Mouse (Mus musculus) lung, embryonic 14.5 days (tissue): ENCODE data around the gene Krtap19-5. TPM values are rescaled to one million over a fixed set of nuclear protein-coding genes. Genes with fewer than 3 reads are reported as not detected.

Experiments used
- ATAC-seq: fragments of 200-750 bp; cut with Nextera tagmentation; 2 replicates; pipeline ENCODE4 v1.8.0; 2017; ENCODE audit warnings: mild to moderate bottlenecking, moderate TSS enrichment, moderate library complexity; ENCODE audit not compliant: insufficient read depth
- DNase-seq: peaks from one replicate; pipeline ENCODE4 v3.0.0-alpha.2; 2015
- H3K27ac ChIP-seq: fragments of 300-500 bp; sonication (generic); 2 replicates; pipeline ENCODE4 v1.5.1; 2014; ENCODE audit warnings: low read depth, mild to moderate bottlenecking, moderate library complexity
- H3K27me3 ChIP-seq: fragments of 300-500 bp; sonication (generic); 2 replicates; pipeline ENCODE4 v1.6.1; 2014; ENCODE audit warnings: low read length, control low read depth; ENCODE audit not compliant: insufficient read depth
- H3K36me3 ChIP-seq: fragments of 300-500 bp; sonication (generic); 2 replicates; pipeline ENCODE4 v1.6.1; 2014; ENCODE audit warnings: control low read depth; ENCODE audit not compliant: insufficient read depth
- H3K4me1 ChIP-seq: fragments of 300-500 bp; sonication (generic); 2 replicates; pipeline ENCODE4 v1.6.1; 2014; ENCODE audit warnings: antibody characterized with exemption, control low read depth; ENCODE audit not compliant: insufficient read depth
- H3K4me2 ChIP-seq: fragments of 300-500 bp; sonication (generic); 2 replicates; pipeline ENCODE4 v1.6.1; 2014; ENCODE audit warnings: mild to moderate bottlenecking
- H3K4me3 ChIP-seq: fragments of 300-500 bp; sonication (generic); 2 replicates; pipeline ENCODE4 v1.5.1; 2014; ENCODE audit warnings: low read depth, low read length
- H3K9ac ChIP-seq: fragments of 300-500 bp; sonication (generic); 2 replicates; pipeline ENCODE4 v1.6.1; 2014
- H3K9me3 ChIP-seq: fragments of 300-500 bp; sonication (generic); 2 replicates; pipeline ENCODE4 v1.6.1; 2016; ENCODE audit warnings: low read depth, low read length, control low read depth
- CTCF ChIP-seq: IDR thresholded peaks from 2 replicates; pipeline ENCODE4 v1.5.1; 2016; ENCODE audit warnings: antibody characterized with exemption, low read depth
- WGBS: fragments of 180-500 bp; shearing (Covaris S2); extraction: QIAGEN DNeasy Blood & Tissue Kit; methylation state at CpG from one replicate; pipeline ENCODE4 v1.1.7; 2014; 5-methylcytosine and 5-hydroxymethylcytosine counted together
- polyA plus RNA-seq: library from polyadenylated mRNA; unstranded; fragments of >200 nt; fragmentation: Nextera tagmentation; extraction: Ambion mirVana; gene quantifications from 2 replicates; pipeline ENCODE4 v1.2.1, GENCODE M21; 2014

Krtap19-5 gene
- not detected in 2 replicates for polyA plus RNA-seq

DNA sequence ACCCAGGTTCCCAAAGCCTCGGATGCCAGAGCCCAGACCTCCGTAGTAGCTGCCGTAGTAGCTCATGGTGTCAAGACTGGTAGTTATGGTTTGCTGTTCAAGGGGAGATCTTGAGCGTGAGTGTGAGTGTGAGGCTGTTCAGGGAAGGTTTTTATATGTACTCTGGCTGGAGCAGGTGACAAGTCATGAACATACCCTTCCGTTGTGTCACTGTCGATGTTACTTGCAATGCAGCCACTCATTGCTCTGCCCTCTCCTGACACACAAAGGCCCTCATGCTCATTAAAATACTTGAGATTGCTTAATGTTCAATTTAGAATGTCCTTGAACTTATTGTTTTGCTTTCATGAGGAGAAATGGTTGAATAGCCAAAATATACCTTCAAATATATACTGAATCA lies at the start of gene Krtap19-5:
Gene Krtap19-5 (minus strand): TSS at position 101 of the 400 bp plus-strand sequence.
- H3K9ac ChIP-seq, result no peak within 1 kb of the TSS
- no peaks in the 10 kb centered on the region for H3K9me3 ChIP-seq
- 89% methylated on average over 6 of the region's 6 CpGs for WGBS
- no peak within 1 kb of the TSS for H3K27ac ChIP-seq
- no peak for DNase-seq
- TF ChIP-seq CTCF, result no peak
- H3K4me3 ChIP-seq, result no peak within 1 kb of the TSS
- H3K4me1 ChIP-seq, result no peaks in the 10 kb centered on the region
- no peak within 1 kb of the TSS for H3K4me2 ChIP-seq
- H3K36me3 ChIP-seq, result no peaks in the 10 kb centered on the region
- no peak for ATAC-seq
- no peaks in the 10 kb centered on the region for H3K27me3 ChIP-seq

DNA sequence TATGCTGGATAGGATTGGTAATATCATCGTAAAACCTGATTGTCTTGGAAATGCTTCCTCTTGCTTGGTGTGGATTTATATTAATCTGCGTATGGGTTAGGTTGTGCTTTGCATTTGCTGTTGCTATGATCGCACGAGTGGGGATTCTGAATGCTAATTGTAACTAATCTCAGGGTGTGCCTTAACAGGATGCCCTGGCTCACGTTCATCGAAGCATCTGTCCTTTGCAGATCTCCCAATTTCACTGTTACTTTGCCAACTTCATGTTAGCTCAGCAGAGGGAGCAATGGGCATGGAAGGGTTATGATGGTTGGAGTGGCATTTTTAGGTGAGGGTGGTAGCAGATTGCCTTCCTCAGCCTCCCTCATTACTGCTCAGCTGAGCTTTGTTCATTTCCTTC lies 44.8 kb upstream of the Krtap19-5 start:
- ATAC-seq, result no peak
- no peak overlapping the region for H3K9ac ChIP-seq
- 89% methylated on average over 6 of the region's 6 CpGs for WGBS
- no peak overlapping the region for H3K4me3 ChIP-seq
- no peaks in the 10 kb centered on the region for H3K36me3 ChIP-seq
- no peak overlapping the region for H3K27ac ChIP-seq
- DNase-seq, result no peak
- H3K4me2 ChIP-seq, result no peak overlapping the region
- no peaks in the 10 kb centered on the region for H3K27me3 ChIP-seq
- no peak for TF ChIP-seq CTCF
- no peaks in the 10 kb centered on the region for H3K4me1 ChIP-seq
- H3K9me3 ChIP-seq, result no peaks in the 10 kb centered on the region

DNA sequence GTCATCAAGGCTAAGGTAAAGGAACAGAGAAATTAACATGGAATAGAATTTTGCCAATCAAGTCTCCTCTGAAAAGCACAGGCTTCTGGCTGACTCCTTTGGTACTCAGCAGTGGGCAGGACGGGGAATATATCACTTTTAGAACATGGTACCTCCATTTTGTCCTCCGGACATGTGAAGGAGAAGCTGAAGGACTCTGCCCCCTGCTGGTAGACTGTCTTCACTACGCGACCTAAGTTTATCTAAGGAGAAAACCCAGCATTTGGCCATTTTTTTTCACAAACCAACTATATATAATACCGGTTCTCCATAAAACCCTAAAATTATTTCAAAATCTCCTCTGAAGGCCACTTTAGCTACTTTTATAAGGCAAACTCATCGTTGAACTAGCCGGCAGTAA lies 42.0 kb upstream of the Krtap19-5 start:
- Histone ChIP-seq H3K9me3 (no peaks in the 10 kb centered on the region), H3K27me3 (no peaks in the 10 kb centered on the region), H3K36me3 (no peaks in the 10 kb centered on the region), H3K4me2 (no peak overlapping the region), H3K4me3 (no peak overlapping the region), H3K9ac (no peak overlapping the region), H3K4me1 (no peaks in the 10 kb centered on the region), H3K27ac (no peak overlapping the region)
- peak; percentile 37 for TF ChIP-seq CTCF
- WGBS, result 72% methylated on average over 7 of the region's 7 CpGs
- DNase-seq, result peak; percentile 63
- ATAC-seq, result no peak

DNA sequence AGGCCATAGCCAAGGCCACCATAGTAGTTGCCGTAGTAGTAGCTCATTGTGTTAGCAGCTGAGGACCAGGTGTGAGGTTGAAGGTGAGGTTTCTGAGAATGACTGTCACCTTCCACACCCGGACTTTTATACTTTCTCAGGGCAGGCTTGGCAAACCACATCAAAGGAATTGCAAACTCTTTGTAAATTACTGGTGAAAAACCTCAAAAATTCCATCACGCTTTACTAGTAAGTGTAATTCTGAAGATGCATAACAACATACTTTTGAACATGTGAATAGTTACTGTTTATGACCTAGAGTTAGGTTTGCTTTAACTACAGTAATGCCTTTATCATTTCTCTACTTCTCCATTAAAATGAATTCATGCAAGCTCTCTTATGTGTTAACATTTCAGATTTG lies 35.9 kb upstream of the Krtap19-5 start, which contains the start of gene Krtap19-9b:
Gene Krtap19-9b (minus strand): TSS at position 101 of the 400 bp plus-strand sequence.
- no peak for DNase-seq
- 88% methylated on average over 3 of the region's 3 CpGs for WGBS
- H3K36me3 ChIP-seq, result no peaks in the 10 kb centered on the region
- no peak for ATAC-seq
- H3K4me3 ChIP-seq, result no peak within 1 kb of the TSS
- no peak within 1 kb of the TSS for H3K27ac ChIP-seq
- no peak within 1 kb of the TSS for H3K4me2 ChIP-seq
- no peak within 1 kb of the TSS for H3K9ac ChIP-seq
- no peaks in the 10 kb centered on the region for H3K27me3 ChIP-seq
- no peak for TF ChIP-seq CTCF
- H3K4me1 ChIP-seq, result no peaks in the 10 kb centered on the region
- H3K9me3 ChIP-seq, result no peaks in the 10 kb centered on the region

DNA sequence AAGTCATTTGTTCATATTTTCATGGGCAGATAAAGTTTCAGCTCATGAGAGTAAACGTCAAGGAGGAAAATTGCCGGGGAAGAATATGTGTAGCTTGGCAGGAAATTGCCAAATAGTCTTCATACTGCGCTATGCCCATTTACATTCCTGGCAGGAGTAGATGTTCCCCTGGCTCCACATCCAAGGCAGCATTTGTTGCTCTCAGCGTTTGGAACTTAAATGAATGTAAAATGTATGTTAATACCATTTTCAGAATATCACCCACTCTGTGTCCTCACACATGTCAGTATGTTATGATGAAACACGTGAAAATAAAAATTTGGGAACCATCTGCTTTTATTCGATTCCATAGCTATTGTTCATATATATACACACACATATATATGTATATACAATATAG lies 9.4 kb downstream of the Krtap19-5 start:
- Histone ChIP-seq H3K4me2 (no peak overlapping the region), H3K36me3 (no peaks in the 10 kb centered on the region), H3K4me3 (no peak overlapping the region), H3K9me3 (no peaks in the 10 kb centered on the region), H3K27me3 (no peaks in the 10 kb centered on the region), H3K9ac (no peak overlapping the region), H3K27ac (no peak overlapping the region), H3K4me1 (no peaks in the 10 kb centered on the region)
- TF ChIP-seq CTCF, result no peak
- ATAC-seq, result no peak
- WGBS, result 76% methylated on average over 6 of the region's 6 CpGs
- no peak for DNase-seq

DNA sequence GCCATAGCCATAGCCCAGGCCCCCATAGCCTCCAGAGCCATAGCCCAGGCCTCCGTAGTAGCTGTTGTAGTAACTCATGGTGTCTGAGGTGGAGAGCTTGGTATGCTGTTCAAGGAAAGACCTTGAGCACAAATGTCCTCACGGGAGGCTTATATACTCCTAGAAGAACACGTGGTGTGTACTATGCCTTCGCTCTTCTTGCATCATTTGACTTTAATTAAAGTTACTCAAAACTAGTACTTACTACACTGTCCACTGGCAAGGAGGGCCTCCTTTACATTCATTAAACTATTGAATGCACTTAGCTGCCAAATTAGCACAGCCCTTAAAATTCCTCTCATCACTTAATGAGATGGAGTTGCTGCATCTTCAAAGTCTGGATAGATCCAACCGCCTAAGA lies 11.3 kb downstream of the Krtap19-5 start, which contains the start of gene Krtap19-4:
Gene Krtap19-4 (minus strand): TSS at position 101 of the 400 bp plus-strand sequence.
- WGBS, result 89% methylated on average over 5 of the region's 5 CpGs
- no peak within 1 kb of the TSS for H3K9ac ChIP-seq

DNA sequence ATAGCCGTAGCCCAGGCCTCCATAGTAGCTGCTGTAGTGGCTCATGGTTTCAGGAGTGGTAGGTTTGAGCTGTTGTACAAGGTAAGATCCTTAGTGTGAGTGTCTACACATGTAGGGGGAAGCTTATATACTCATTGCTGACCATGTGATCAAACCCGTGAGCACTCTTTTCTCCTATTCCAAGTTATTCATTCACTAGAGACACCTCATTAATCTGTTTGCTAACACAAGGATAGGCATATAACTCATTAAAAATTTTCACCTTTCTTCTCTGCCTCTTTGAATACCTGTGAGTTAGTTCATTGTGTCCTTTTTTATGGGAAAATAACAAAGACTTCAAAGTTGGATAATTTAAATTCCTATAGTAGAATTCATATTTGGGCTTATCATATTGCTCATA lies 18.3 kb downstream of the Krtap19-5 start, which contains the start of gene Krtap19-3:
Gene Krtap19-3 (minus strand): TSS at position 101 of the 400 bp plus-strand sequence.
- H3K4me2 ChIP-seq, result no peak within 1 kb of the TSS
- H3K27me3 ChIP-seq, result no peaks in the 10 kb centered on the region
- H3K9ac ChIP-seq, result no peak within 1 kb of the TSS
- no peak for ATAC-seq
- no peaks in the 10 kb centered on the region for H3K36me3 ChIP-seq
- H3K4me1 ChIP-seq, result no peaks in the 10 kb centered on the region
- no peak for TF ChIP-seq CTCF
- no peaks in the 10 kb centered on the region for H3K9me3 ChIP-seq
- WGBS, result 80% methylated on average over 2 of the region's 2 CpGs
- DNase-seq, result no peak
- H3K4me3 ChIP-seq, result no peak within 1 kb of the TSS
- H3K27ac ChIP-seq, result no peak within 1 kb of the TSS

More for the DNA sequence above, 11.3 kb downstream of the Krtap19-5 start, which contains the start of gene Krtap19-4:
- no peak within 1 kb of the TSS for H3K4me2 ChIP-seq
- no peak for TF ChIP-seq CTCF
- H3K27ac ChIP-seq, result no peak within 1 kb of the TSS
- H3K4me1 ChIP-seq, result no peaks in the 10 kb centered on the region
- H3K9me3 ChIP-seq, result no peaks in the 10 kb centered on the region
- ATAC-seq (no peak), DNase-seq (no peak)
- no peak within 1 kb of the TSS for H3K4me3 ChIP-seq
- no peaks in the 10 kb centered on the region for H3K36me3 ChIP-seq
- no peaks in the 10 kb centered on the region for H3K27me3 ChIP-seq

DNA sequence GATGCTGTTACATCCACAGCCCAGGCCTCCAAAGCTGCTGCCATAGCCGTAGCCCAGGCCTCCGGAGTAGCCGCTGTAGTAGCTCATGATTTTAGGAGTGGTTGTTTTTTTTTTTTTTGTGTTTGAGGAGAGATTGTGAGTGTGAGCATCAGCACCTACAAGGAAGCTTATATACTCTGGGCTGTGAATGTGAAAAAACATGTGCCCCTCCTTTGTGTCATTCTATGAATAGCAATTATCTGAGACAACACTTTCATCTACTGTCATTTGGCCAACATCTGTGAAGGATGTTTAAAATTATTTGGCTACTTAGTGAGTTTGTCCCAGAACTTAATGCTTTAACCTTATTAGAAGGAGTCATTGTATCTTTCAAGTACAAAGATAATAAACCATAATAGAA lies 22.1 kb downstream of the Krtap19-5 start, which contains the start of gene Krtap19-2:
Gene Krtap19-2 (minus strand): TSS at position 101 of the 400 bp plus-strand sequence.
- Histone ChIP-seq H3K4me2 (no peak within 1 kb of the TSS), H3K36me3 (no peaks in the 10 kb centered on the region), H3K27ac (no peak within 1 kb of the TSS), H3K9me3 (no peaks in the 10 kb centered on the region), H3K9ac (no peak within 1 kb of the TSS), H3K4me3 (no peak within 1 kb of the TSS), H3K4me1 (no peaks in the 10 kb centered on the region), H3K27me3 (no peaks in the 10 kb centered on the region)
- DNase-seq (no peak), ATAC-seq (no peak)
- TF ChIP-seq CTCF, result no peak
- WGBS, result 86% methylated on average over 3 of the region's 3 CpGs
